Mouse (Mus musculus) ovary, postnatal 10 days (tissue): ENCODE data around the gene Ankrd33b.
A peak's percentile ranks its signal among the peaks of the same experiment; 100 is the strongest.

Experiments
- DNase-seq: peaks from one replicate; pipeline ENCODE4 v3.0.0; 2022; ENCODE audit warnings: low spot score

The Ankrd33b gene

DNA sequence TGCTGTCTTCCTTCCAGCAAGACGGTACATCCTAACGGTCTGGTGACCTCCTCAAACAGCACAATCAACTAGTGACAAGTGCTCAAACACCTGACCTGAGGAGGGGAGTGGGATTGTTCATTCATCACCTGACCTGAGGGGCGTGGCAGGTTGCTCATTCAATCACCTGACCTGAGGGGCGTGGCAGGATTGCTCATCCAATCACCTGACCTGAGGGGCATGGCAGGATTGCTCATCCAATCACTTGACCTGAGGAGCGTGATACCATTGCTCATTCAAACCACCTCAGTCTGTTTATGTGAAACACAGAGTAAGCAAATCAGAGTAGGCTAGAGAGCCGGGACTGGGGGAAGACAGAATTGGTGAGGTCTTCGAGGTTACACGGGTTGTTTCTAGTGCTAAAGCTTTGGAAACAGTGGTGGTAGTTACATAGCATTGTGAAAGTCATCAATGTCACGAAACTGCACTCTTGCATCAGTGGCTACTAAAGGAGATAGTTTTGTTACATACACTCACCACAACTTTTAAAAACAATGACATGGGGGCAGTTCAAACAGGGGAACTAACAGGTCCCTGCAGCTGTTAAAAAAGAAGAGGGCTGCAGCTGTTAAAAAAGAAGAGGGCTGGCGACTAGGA is 28.8 kb downstream of the Ankrd33b start:
- DNase-seq = no peak

- DNase-seq = no peak
Measured at GRCm38 (mm10) chr15:31337983-31338382, 29.5 kb downstream of the Ankrd33b start.

DNA sequence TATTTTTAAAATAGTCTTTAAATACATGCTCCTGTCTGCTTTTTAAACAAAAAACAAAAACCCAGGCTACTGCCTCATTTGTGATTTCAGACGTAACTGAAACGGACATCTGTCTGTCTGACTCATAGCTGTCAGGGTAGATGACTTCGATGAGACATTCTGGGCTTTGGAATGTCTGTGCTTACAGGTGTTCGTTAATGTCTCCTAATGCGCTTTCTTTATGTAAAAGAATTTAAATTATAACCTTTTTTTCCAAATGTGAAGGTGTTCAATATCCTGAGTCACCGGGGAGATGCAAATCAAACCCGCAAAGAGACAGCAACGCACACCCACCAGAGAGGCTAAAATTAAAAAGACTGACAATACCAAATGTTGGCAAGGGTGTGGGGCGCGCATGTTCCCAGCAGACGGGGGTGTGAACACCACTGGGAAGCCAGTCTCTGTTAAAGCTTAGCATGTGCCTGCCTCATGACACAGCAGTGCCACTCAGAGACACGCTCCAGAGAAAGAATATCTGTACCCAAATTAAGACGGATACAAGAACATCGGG is 30.3 kb downstream of the Ankrd33b start:
- no peak for DNase-seq

GRCm38 (mm10) chr15:31336685-31337084 is 30.8 kb downstream of the Ankrd33b start:
- no peak for DNase-seq

DNA sequence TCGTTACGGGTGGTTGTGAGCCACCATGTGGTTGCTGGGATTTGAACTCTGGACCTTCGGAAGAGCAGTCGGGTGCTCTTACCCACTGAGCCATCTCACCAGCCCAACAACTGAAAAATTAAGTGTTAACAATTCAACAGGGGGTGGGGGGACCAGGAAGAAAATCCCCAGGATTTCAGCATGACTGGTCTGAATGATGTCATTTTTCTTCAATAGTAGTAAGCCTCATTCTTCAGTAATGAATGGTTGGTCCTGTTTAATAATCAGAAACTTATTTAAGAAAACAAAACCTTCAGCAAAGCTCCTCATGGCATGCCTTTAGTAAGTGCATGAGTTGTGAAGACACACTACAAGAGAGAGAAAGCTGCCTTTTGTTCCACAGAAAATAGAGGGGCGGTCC is 32.7 kb downstream of the Ankrd33b start:
- DNase-seq = no peak

DNA sequence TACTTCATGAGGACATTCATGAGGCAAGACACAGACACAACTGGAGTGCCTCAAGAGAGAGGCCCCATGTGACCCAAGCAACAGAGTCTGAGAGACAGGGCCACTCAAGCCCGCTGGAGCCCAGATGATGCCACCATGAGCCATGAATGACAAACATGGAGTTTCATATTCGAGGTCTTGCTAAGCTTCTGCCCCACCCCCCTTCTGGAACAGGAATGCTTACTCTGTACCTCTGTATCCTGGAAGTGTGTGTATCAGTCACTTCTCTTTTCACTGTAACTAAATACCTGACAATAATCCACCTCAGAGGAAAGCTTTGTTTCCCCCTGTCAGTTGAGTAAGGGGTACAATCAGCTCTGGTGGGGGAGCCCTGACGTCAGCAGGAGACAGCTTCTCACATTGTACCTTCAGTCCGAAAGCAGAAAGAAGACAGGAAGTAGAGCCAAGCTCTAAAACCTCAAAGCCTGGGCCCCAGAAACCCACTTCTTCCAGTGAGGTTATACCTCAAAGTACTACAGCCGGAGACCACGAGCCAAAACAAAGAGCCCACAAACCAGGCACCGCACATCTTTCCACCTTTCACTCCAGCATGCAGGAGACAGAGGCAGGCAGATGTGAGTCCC is 34.9 kb downstream of the Ankrd33b start:
- DNase-seq = no peak

DNA sequence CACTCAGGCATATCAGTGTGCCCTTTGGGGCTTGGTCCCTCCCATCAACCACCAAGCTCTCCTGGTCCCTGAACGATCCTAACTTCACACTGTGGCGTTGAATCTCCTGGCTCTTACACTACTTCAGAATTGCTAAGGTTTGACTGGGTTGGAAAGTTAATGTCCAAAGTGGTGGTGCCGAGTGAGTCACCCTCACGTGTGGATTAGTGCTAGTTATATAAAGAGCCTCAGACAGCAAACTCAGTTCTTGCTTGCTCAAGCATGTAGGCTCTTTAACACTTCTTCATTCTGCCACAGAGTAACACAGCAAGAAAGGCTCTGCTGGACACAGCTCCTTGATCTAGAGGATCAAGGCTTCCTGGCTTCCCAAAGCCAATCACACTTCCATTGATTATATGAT is 35.8 kb downstream of the Ankrd33b start:
- no peak for DNase-seq

- no peak for DNase-seq
Measured at GRCm38 (mm10) chr15:31328082-31328614, 39.4 kb downstream of the Ankrd33b start.

- no peak for DNase-seq
Measured at GRCm38 (mm10) chr15:31325660-31326354, 41.7 kb downstream of the Ankrd33b start.

DNA sequence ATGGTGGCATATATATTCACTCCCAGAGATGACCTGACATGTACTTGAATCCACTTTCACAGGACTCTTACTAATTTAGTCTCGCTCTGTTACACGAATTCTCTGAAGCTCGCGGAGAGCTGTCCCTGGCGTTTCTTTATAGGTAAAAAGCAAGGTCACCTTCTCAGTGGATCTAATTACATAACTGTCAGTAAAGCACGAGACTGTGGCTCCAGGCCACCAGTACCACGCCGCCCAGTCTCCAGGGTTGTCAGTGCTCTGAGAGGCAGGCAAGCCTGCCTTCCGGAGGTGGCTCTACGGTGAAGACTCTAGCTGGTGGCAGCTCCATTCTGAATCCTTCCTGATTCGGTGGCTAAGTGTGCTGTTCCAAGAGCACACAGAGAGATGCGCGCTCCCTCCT is 43.0 kb downstream of the Ankrd33b start:
- DNase-seq = no peak

- no peak for DNase-seq
Measured at GRCm38 (mm10) chr15:31323684-31324083, 43.8 kb downstream of the Ankrd33b start.

DNA sequence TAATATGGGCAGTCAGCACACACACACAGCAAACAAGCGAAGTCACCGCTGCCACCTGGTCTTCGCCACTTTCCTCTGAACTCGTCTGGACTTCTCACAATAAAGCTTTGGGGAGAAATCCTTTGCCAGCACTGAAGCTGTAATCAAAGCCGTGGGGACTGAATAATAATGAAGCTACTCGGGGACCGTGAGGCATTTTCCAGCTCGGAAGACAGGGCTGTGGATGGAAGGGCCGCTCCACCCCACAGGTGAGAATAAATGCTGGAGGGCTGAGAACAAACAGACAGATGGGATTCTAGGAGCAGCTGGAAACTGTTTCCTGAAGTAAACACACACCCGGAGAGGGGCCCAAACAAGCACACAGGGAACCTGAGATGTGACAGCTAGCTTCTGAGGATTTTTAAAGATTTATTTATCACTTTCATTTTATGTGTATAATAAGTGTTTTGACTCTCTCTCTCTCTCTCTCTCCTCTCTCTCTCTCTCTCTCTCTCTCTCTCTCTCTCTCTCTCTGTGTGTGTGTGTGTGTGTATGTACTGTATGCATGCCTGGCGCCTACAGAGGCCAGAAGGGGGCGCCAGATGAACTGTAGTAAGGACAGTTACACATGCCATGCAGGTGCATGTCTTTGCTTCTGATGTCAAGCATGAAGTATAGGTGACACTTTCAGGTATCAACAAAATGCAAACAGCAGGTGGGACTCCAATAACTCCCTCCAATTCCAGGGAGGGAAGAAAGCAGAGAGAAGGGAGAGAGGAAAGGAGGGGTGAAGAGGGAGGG is 46.7 kb downstream of the Ankrd33b start:
- DNase-seq = no peak

DNA sequence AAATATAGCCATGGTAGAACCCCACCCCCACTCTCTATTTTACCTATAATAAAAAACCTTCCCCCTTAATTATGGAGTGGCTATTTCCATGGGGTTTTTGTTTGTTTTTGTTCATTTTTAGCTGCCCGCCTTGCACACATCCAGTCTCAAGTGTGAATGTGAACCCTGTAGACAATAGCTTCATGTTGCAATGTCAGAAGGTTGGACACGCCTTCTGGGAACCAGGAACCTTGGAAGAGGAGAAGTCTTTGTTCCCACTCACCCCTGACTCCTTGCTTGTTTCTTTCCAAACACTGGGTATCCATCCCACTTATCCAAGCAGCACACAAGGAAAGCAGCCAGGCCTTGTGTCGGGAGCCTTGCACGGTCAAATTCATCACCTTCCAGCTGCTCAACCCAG is 48.5 kb downstream of the Ankrd33b start:
- DNase-seq = no peak

DNA sequence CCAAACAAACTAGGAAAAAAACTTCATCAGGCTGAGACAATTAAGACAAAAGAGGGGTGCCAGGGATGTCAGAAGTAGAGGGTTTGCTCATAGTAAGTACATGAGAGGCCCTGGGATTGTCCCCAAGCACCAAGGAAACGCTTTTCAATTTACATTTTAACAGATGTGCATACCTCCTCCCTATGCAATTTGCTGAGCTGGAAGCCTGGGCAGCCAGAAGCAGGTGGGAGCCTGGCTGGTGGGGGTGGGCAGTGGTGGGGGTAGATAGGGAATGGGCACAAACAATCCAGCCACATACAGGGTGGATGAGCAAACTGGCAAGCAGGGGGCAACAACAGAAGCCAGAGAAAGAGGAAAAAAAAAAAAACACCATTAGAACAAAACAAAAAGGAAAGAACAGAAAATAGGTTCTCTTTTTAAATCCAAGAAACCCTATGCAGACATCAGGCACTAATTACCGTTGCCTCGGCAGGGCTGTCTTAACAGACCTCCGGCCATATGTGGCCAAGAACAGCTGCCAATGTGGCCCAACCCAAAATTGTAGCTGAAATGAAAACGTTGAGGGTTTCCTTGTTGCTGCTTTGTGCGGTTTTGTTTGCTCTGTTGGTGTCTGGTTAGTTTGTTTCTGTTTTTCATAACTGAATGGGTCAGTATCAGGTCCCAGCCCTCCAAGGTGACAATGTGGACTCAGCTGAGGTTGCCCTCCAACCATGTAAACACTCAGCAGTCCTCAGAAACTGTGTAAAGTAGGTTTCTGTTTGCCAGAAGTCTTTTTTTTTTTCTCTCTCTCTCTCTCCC is 49.2 kb downstream of the Ankrd33b start:
- no peak for DNase-seq

- DNase-seq = no peak
Measured at GRCm38 (mm10) chr15:31317056-31317805, 50.3 kb downstream of the Ankrd33b start.

- peak; percentile 74 for DNase-seq
Measured at GRCm38 (mm10) chr15:31315630-31316231, 51.8 kb downstream of the Ankrd33b start.

GRCm38 (mm10) chr15:31312001-31312400 is 55.5 kb downstream of the Ankrd33b start:
- no peak for DNase-seq

DNA sequence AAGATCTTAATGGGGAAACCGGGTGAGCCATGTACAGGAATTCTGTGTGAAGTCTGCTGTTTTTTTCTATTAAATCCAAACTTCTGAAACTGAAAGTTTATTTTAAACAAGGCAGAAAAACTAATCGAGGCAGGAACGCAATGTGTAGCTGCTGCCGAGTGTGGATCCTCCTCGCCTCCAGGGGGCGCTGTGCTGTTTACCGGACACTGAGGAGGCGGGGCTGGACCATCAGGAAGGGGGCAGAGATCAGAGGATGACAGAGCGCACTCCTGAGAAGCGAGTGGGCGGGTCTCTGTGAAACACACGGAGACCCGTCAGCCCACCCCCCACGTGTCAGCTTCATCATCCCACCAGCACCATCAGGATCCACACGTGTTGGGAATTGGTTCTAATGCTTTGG is 58.0 kb downstream of the Ankrd33b start:
- DNase-seq = no peak

GRCm38 (mm10) chr15:31306726-31307125 is 60.8 kb downstream of the Ankrd33b start:
- no peak for DNase-seq

GRCm38 (mm10) chr15:31305181-31305580 is 62.3 kb downstream of the Ankrd33b start:
- DNase-seq = no peak
